Mouse (Mus musculus) lung, embryonic 14.5 days (tissue): ENCODE measurements around the gene Carnmt1. TPM values are rescaled to one million over a fixed set of nuclear protein-coding genes. Genes with fewer than 3 reads are reported as not detected.

Experiments
- ATAC-seq: fragments of 200-750 bp; cut with Nextera tagmentation; 2 replicates; pipeline ENCODE4 v1.8.0; 2017; ENCODE audit warnings: mild to moderate bottlenecking, moderate TSS enrichment, moderate library complexity; ENCODE audit not compliant: insufficient read depth
- DNase-seq: peaks from one replicate; pipeline ENCODE4 v3.0.0-alpha.2; 2015
- H3K27ac ChIP-seq: fragments of 300-500 bp; sonication (generic); 2 replicates; pipeline ENCODE4 v1.5.1; 2014; ENCODE audit warnings: low read depth, mild to moderate bottlenecking, moderate library complexity
- H3K27me3 ChIP-seq: fragments of 300-500 bp; sonication (generic); 2 replicates; pipeline ENCODE4 v1.6.1; 2014; ENCODE audit warnings: low read length, control low read depth; ENCODE audit not compliant: insufficient read depth
- H3K36me3 ChIP-seq: fragments of 300-500 bp; sonication (generic); 2 replicates; pipeline ENCODE4 v1.6.1; 2014; ENCODE audit warnings: control low read depth; ENCODE audit not compliant: insufficient read depth
- H3K4me1 ChIP-seq: fragments of 300-500 bp; sonication (generic); 2 replicates; pipeline ENCODE4 v1.6.1; 2014; ENCODE audit warnings: antibody characterized with exemption, control low read depth; ENCODE audit not compliant: insufficient read depth
- H3K4me2 ChIP-seq: fragments of 300-500 bp; sonication (generic); 2 replicates; pipeline ENCODE4 v1.6.1; 2014; ENCODE audit warnings: mild to moderate bottlenecking
- H3K4me3 ChIP-seq: fragments of 300-500 bp; sonication (generic); 2 replicates; pipeline ENCODE4 v1.5.1; 2014; ENCODE audit warnings: low read depth, low read length
- H3K9ac ChIP-seq: fragments of 300-500 bp; sonication (generic); 2 replicates; pipeline ENCODE4 v1.6.1; 2014
- H3K9me3 ChIP-seq: fragments of 300-500 bp; sonication (generic); 2 replicates; pipeline ENCODE4 v1.6.1; 2016; ENCODE audit warnings: low read depth, low read length, control low read depth
- CTCF ChIP-seq: IDR thresholded peaks from 2 replicates; pipeline ENCODE4 v1.5.1; 2016; ENCODE audit warnings: antibody characterized with exemption, low read depth
- WGBS: fragments of 180-500 bp; shearing (Covaris S2); extraction: QIAGEN DNeasy Blood & Tissue Kit; methylation state at CpG from one replicate; pipeline ENCODE4 v1.1.7; 2014; 5-methylcytosine and 5-hydroxymethylcytosine counted together
- polyA plus RNA-seq: library from polyadenylated mRNA; unstranded; fragments of >200 nt; fragmentation: Nextera tagmentation; extraction: Ambion mirVana; gene quantifications from 2 replicates; pipeline ENCODE4 v1.2.1, GENCODE M21; 2014

Gene Carnmt1
- polyA plus RNA-seq, 1 experiment from 2014 or later: 37.8 TPM

GRCm38 (mm10) chr19:18653058-18653457, 17.5 kb upstream of the Carnmt1 start:
- no peak overlapping the region for H3K4me3 ChIP-seq
- H3K4me1 ChIP-seq: no peaks in the 10 kb centered on the region
- DNase-seq (no peak), ATAC-seq (no peak)
- no peak overlapping the region for H3K4me2 ChIP-seq
- H3K27me3 ChIP-seq: no peaks in the 10 kb centered on the region
- no peak for TF ChIP-seq CTCF
- H3K27ac ChIP-seq: no peak overlapping the region
- no peaks in the 10 kb centered on the region for H3K9me3 ChIP-seq
- 63% methylated on average over 6 of the region's 6 CpGs for WGBS
- H3K36me3 ChIP-seq: no peaks in the 10 kb centered on the region
- H3K9ac ChIP-seq: no peak overlapping the region

DNA sequence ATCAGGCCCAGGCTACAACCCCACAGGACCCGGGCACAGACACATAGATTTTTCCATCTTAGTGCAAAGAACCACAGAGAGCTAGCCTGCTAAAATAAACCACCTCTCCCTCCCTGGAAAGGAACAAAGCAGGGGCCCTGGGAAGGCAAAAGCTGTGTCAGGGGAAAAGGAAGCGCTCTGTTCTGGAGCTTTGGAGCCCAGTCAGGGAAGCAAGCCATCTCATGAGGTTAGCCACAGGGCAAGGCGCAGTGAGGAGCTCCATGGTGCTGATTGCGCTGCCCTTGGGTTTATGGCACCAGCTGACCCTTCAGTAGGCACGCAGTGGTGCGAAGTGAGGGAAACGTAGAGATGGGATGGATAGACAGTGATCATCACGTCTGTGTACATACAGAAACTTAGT, 16.2 kb upstream of the Carnmt1 start:
- WGBS: 83% methylated on average over 8 of the region's 8 CpGs
- Histone ChIP-seq H3K36me3 (no peaks in the 10 kb centered on the region), H3K27me3 (no peaks in the 10 kb centered on the region), H3K9me3 (no peaks in the 10 kb centered on the region), H3K27ac (no peak overlapping the region), H3K4me2 (no peak overlapping the region), H3K4me3 (no peak overlapping the region), H3K4me1 (no peaks in the 10 kb centered on the region), H3K9ac (no peak overlapping the region)
- no peak for DNase-seq
- ATAC-seq: no peak
- TF ChIP-seq CTCF: no peak

- no peak overlapping the region for H3K4me3 ChIP-seq
- WGBS: 70% methylated on average over 5 of the region's 5 CpGs
- ATAC-seq (no peak), DNase-seq (no peak)
- H3K9ac ChIP-seq: no peak overlapping the region
- H3K4me1 ChIP-seq: no peaks in the 10 kb centered on the region
- H3K36me3 ChIP-seq: no peaks in the 10 kb centered on the region
- H3K9me3 ChIP-seq: no peaks in the 10 kb centered on the region
- H3K27me3 ChIP-seq: no peaks in the 10 kb centered on the region
- no peak for TF ChIP-seq CTCF
- H3K27ac ChIP-seq: no peak overlapping the region
- H3K4me2 ChIP-seq: no peak overlapping the region
Measured at GRCm38 (mm10) chr19:18654984-18655383, 15.6 kb upstream of the Carnmt1 start.

- Histone ChIP-seq H3K27me3 (no peaks in the 10 kb centered on the region), H3K4me1 (no peaks in the 10 kb centered on the region), H3K9me3 (no peaks in the 10 kb centered on the region), H3K36me3 (no peaks in the 10 kb centered on the region), H3K4me2 (no peak overlapping the region), H3K27ac (no peak overlapping the region), H3K9ac (no peak overlapping the region), H3K4me3 (no peak overlapping the region)
- 76% methylated on average over 7 of the region's 7 CpGs for WGBS
- ATAC-seq (no peak), DNase-seq (no peak)
- no peak for TF ChIP-seq CTCF
Measured at GRCm38 (mm10) chr19:18655999-18656398, 14.6 kb upstream of the Carnmt1 start.

DNA sequence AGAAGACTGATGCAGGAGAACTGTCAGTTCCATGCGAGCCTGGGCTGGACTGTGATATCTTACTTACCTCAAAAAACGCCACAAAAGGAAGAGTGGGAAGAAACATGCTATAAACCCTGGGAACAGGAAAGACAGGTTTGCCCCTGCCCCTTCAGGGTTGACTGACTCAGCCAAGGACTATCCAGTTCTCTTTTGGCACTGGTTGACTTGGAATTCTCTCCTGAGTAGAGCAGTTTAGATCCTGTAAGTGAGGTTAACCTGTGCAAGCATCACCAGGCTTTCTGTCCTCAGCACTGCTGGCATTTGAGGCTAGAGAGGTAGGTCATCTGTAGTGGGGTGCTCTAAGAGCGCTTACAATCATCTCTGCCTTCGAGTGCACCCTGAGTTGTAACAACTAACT, 12.1 kb upstream of the Carnmt1 start:
- DNase-seq: no peak

DNA sequence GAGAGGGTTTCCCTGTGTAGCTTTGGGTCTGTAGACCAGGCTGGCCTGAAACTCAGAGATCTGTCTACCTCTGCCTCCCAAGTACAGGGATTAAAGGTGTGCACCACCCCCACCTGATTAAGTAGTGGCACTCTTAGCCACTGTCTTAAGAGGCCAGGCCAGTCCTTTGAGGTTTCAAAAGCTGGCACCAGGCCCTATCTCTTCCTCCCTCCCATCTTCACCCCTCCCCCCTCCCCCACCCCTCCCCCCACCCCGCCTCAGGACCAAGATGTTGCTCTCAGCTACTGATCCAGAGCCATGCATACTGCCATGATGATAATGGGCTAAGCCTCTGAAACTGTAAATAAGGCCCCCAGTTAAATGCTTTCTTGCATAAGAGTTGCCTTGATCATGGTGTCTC, 11.2 kb upstream of the Carnmt1 start:
- no peak for TF ChIP-seq CTCF
- Histone ChIP-seq H3K4me3 (no peak overlapping the region), H3K4me2 (no peak overlapping the region), H3K4me1 (no peaks in the 10 kb centered on the region), H3K27me3 (no peaks in the 10 kb centered on the region), H3K9ac (no peak overlapping the region), H3K27ac (no peak overlapping the region), H3K36me3 (no peaks in the 10 kb centered on the region), H3K9me3 (no peaks in the 10 kb centered on the region)
- no peak for DNase-seq
- ATAC-seq: no peak
- 67% methylated on average over 1 of the region's 1 CpGs for WGBS

More for the DNA sequence above, 12.1 kb upstream of the Carnmt1 start:
- no peak for TF ChIP-seq CTCF
- Histone ChIP-seq H3K36me3 (no peaks in the 10 kb centered on the region), H3K4me3 (no peak overlapping the region), H3K9me3 (no peaks in the 10 kb centered on the region), H3K9ac (no peak overlapping the region), H3K27me3 (no peaks in the 10 kb centered on the region), H3K27ac (no peak overlapping the region), H3K4me1 (no peaks in the 10 kb centered on the region), H3K4me2 (no peak overlapping the region)
- 64% methylated on average over 4 of the region's 4 CpGs for whole genome bisulfite sequencing
- ATAC-seq: no peak

GRCm38 (mm10) chr19:18660466-18660865, 10.1 kb upstream of the Carnmt1 start:
- H3K36me3 ChIP-seq: no peaks in the 10 kb centered on the region
- H3K27ac ChIP-seq: no peak overlapping the region
- no peak overlapping the region for H3K4me3 ChIP-seq
- no peak for TF ChIP-seq CTCF
- H3K9me3 ChIP-seq: no peaks in the 10 kb centered on the region
- H3K4me2 ChIP-seq: no peak overlapping the region
- no peak for DNase-seq
- H3K4me1 ChIP-seq: no peaks in the 10 kb centered on the region
- no peak for ATAC-seq
- H3K27me3 ChIP-seq: no peaks in the 10 kb centered on the region
- H3K9ac ChIP-seq: no peak overlapping the region
- 73% methylated on average over 3 of the region's 3 CpGs for WGBS

DNA sequence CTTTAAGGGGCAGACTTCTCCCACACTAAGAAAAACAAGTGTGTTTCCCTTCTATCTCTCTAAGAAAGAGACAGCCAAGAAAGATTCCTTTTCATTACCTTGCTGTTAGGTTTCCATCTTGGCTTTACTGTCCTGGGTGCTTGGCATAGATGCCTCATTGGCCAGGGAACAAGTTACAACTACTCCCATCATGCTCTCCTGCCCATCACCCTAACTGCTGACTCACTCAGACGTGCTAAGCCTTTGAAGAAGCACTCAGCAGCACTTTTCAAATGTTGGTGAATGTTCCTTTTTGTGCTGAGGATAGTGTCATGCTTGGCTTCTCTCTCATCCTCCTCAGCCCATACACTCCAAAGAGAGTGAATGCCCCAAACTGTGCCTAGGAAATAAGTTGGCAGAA, 8.9 kb upstream of the Carnmt1 start:
- no peak for ATAC-seq
- no peak for TF ChIP-seq CTCF
- WGBS: 29% methylated on average over 1 of the region's 1 CpGs
- Histone ChIP-seq H3K9me3 (no peaks in the 10 kb centered on the region), H3K4me2 (no peak overlapping the region), H3K4me3 (no peak overlapping the region), H3K27me3 (no peaks in the 10 kb centered on the region), H3K4me1 (no peaks in the 10 kb centered on the region), H3K9ac (no peak overlapping the region), H3K27ac (no peak overlapping the region), H3K36me3 (no peaks in the 10 kb centered on the region)
- no peak for DNase-seq
